Mouse (Mus musculus) kidney, embryonic 14.5 days (tissue): ENCODE measurements around the gene Iqcf5. TPM values are rescaled to one million over a fixed set of nuclear protein-coding genes. Genes with fewer than 3 reads are reported as not detected.
A peak's percentile ranks its signal among the peaks of the same experiment; 100 is the strongest.

Experiments used
- ATAC-seq: fragments of 200-750 bp; cut with Nextera tagmentation; 2 replicates; pipeline ENCODE4 v1.8.0; 2017; ENCODE audit warnings: moderate number of reproducible peaks, mild to moderate bottlenecking, moderate TSS enrichment, moderate library complexity; ENCODE audit not compliant: low FRiP score, low TSS enrichment
- H3K27ac ChIP-seq: fragments of 300-500 bp; sonication (generic); 2 replicates; pipeline ENCODE4 v1.5.1; 2014; ENCODE audit warnings: low read depth, mild to moderate bottlenecking, low read length, moderate library complexity, mixed read lengths
- H3K27me3 ChIP-seq: fragments of 300-500 bp; sonication (generic); 2 replicates; pipeline ENCODE4 v1.6.1; 2014; ENCODE audit warnings: mild to moderate bottlenecking, low read length; ENCODE audit not compliant: control insufficient read depth, insufficient read depth
- H3K36me3 ChIP-seq: fragments of 300-500 bp; sonication (generic); 2 replicates; pipeline ENCODE4 v1.6.1; 2014; ENCODE audit warnings: low read length, mixed read lengths; ENCODE audit not compliant: control insufficient read depth, insufficient read depth
- H3K4me1 ChIP-seq: fragments of 300-500 bp; sonication (generic); 2 replicates; pipeline ENCODE4 v1.6.1; 2014; ENCODE audit warnings: low read length, mixed read lengths; ENCODE audit not compliant: control insufficient read depth, insufficient read depth
- H3K4me2 ChIP-seq: fragments of 300-500 bp; sonication (generic); replicated peaks from 2 replicates; pipeline ENCODE4 v1.6.1; 2014; ENCODE audit warnings: low read depth, mild to moderate bottlenecking, low read length
- H3K4me3 ChIP-seq: fragments of 300-500 bp; sonication (generic); 2 replicates; pipeline ENCODE4 v1.5.1; 2014; ENCODE audit warnings: mild to moderate bottlenecking, low read length
- H3K9ac ChIP-seq: fragments of 300-500 bp; sonication (generic); 2 replicates; pipeline ENCODE4 v1.6.1; 2014; ENCODE audit warnings: low read depth, mild to moderate bottlenecking, low read length, moderate library complexity
- H3K9me3 ChIP-seq: fragments of 300-500 bp; sonication (generic); 2 replicates; pipeline ENCODE4 v1.6.1; 2016; ENCODE audit warnings: low read length; ENCODE audit not compliant: control insufficient read depth
- WGBS: fragments of 180-500 bp; shearing (Covaris S2); extraction: QIAGEN DNeasy Blood & Tissue Kit; methylation state at CpG from one replicate; pipeline ENCODE4 v1.1.7; 2014; 5-methylcytosine and 5-hydroxymethylcytosine counted together
- polyA plus RNA-seq: library from polyadenylated mRNA; unstranded; fragments of >200 nt; fragmentation: Nextera tagmentation; extraction: Ambion mirVana; gene quantifications from 2 replicates; pipeline ENCODE4 v1.2.1, GENCODE M21; 2014

Gene Iqcf5
- polyA plus RNA-seq, 1 experiment from 2014 or later: not detected

GRCm38 (mm10) chr9:106471892-106472291 is 42.5 kb upstream of the Iqcf5 start:
- peak; percentile 24; the same call in 1 of the 2 replicates for ATAC-seq
- no peaks in the 10 kb centered on the region for H3K36me3 ChIP-seq
- H3K4me3 ChIP-seq: no peak overlapping the region
- H3K9me3 ChIP-seq: no peaks in the 10 kb centered on the region
- 10% methylated on average over 5 of the region's 5 CpGs for WGBS
- H3K9ac ChIP-seq: no peak overlapping the region
- peak overlapping the region; percentile 24; the same call in 1 of the 2 replicates for H3K4me2 ChIP-seq
- H3K4me1 ChIP-seq: peaks cover 17% of the 10 kb centered on the region
- H3K27me3 ChIP-seq: no peaks in the 10 kb centered on the region
- no peak overlapping the region for H3K27ac ChIP-seq

- H3K4me1 ChIP-seq: peaks cover 17% of the 10 kb centered on the region
- no peak overlapping the region for H3K4me3 ChIP-seq
- H3K9ac ChIP-seq: no peak overlapping the region
- H3K27me3 ChIP-seq: no peaks in the 10 kb centered on the region
- H3K36me3 ChIP-seq: no peaks in the 10 kb centered on the region
- H3K9me3 ChIP-seq: no peaks in the 10 kb centered on the region
- no peak for ATAC-seq
- peak overlapping the region; percentile 51; the same call in 1 of the 2 replicates for H3K27ac ChIP-seq
- 72% methylated on average over 4 of the region's 4 CpGs for WGBS
- no peak overlapping the region for H3K4me2 ChIP-seq
These were observed 42.1 kb upstream of the Iqcf5 start for GRCm38 (mm10) chr9:106472321-106472720.

DNA sequence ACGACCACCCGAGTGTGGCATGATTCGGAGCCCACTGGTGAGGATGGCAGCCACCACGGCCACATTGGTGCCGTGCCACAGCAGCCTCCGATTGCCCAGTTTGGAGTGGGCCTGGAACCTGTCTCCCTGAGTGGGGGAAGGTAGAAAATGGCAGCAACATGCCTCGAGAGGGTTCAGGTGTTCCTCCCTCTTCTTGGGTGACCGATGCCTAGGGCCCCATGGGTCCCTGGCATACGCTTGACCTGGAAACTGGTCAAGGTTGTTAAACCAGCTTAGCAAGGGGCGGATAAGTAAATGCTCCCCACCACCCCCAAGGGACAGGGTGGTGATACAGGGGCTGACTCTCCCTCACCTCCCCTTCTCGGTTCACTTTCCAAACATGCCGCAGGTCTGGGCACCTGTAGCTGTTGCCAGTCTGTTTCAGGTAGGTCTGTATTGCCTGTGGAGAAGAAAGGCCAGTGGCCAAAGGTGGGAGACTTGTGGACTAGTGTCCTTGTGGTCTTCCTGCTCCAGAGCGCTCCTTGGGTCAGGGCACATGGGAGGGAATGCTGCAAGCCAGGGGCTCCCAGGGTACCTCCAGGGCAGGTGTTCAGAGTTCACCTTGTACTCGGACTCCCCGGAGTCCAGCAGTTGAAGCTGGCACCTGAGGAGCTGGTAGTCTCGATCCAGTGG is 41.2 kb upstream of the Iqcf5 start:
- H3K27me3 ChIP-seq: no peaks in the 10 kb centered on the region
- WGBS: 86% methylated on average over 16 of the region's 16 CpGs
- ATAC-seq: no peak

DNA sequence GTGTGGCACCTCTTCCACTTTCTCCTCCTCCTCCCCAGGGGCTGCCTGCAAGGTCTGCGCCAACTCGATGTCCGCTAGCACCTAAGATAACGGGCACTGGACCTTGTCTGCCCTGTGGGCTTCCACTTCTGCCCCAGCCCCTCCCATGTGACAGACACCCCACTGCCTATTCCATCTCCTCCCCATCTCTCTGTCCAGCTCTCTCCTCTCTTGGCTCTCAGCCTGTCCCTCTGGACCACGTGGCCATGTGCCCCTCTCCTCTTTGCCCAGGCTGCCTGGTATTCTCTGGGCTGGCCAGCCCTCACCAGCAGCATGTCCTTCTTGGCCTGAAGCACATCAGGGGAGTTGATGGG is 40.6 kb upstream of the Iqcf5 start:
- Histone ChIP-seq H3K36me3 (no peaks in the 10 kb centered on the region), H3K4me1 (peaks cover 26% of the 10 kb centered on the region), H3K4me2 (no peak overlapping the region), H3K27ac (no peak overlapping the region), H3K9ac (no peak overlapping the region), H3K4me3 (no peak overlapping the region), H3K9me3 (no peaks in the 10 kb centered on the region), H3K27me3 (no peaks in the 10 kb centered on the region)
- ATAC-seq: no peak
- WGBS: 77% methylated on average over 5 of the region's 5 CpGs

More for the DNA sequence above, 41.2 kb upstream of the Iqcf5 start:
- Histone ChIP-seq H3K9ac (no peak overlapping the region), H3K4me2 (no peak overlapping the region), H3K27ac (no peak overlapping the region), H3K9me3 (no peaks in the 10 kb centered on the region), H3K4me3 (no peak overlapping the region), H3K36me3 (no peaks in the 10 kb centered on the region), H3K4me1 (peaks cover 23% of the 10 kb centered on the region)

DNA sequence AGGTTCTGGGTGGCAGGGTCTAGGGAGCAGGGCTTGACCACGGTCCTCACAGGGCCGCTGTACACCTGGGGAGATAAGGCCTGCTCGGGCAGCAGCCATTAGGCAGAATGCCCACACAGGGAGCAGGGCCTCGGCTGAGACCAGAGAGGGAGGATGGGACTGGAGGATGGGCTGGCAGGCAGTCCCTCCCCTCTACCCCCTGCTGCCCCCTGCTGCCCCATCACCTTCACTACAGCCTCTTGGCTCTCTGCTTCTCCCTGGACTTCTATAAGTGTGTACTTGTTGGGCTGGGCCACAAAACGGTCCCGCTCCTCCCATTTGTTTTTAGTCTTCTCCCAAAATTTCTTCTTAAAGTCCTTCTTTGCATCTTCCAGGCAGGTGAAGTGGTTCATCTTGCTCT is 39.9 kb upstream of the Iqcf5 start:
- no peak overlapping the region for H3K4me3 ChIP-seq
- H3K4me1 ChIP-seq: peaks cover 26% of the 10 kb centered on the region
- no peaks in the 10 kb centered on the region for H3K27me3 ChIP-seq
- H3K27ac ChIP-seq: no peak overlapping the region
- WGBS: 5% methylated on average over 6 of the region's 6 CpGs
- peak; percentile 17 for ATAC-seq
- H3K4me2 ChIP-seq: no peak overlapping the region
- no peaks in the 10 kb centered on the region for H3K36me3 ChIP-seq
- no peaks in the 10 kb centered on the region for H3K9me3 ChIP-seq
- no peak overlapping the region for H3K9ac ChIP-seq

DNA sequence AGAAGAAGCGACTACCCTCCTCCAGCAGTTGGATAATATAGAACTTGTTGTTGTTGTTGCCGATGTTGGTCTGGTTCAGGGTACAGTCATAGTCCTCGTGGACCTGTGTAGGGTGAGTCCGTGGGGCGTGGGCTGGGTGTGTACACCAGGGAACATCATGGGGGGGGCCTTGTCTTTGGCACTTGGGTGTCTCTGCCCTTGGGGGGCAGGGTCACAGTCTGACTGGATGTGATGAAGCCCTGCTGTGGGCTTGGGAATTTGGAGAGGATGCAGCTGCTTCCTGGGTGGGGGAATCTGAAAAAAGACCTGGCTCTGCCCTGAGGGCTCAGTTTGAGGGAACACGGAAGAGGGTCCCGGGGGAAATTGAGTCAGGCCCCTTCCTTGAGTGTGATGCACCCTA is 39.3 kb upstream of the Iqcf5 start:
- Histone ChIP-seq H3K4me3 (no peak overlapping the region), H3K27me3 (no peaks in the 10 kb centered on the region), H3K36me3 (no peaks in the 10 kb centered on the region; the same call in 1 of the 2 replicates), H3K4me1 (peaks cover 26% of the 10 kb centered on the region), H3K9me3 (no peaks in the 10 kb centered on the region), H3K9ac (no peak overlapping the region), H3K27ac (no peak overlapping the region), H3K4me2 (no peak overlapping the region)
- WGBS: 67% methylated on average over 7 of the region's 7 CpGs
- no peak for ATAC-seq

DNA sequence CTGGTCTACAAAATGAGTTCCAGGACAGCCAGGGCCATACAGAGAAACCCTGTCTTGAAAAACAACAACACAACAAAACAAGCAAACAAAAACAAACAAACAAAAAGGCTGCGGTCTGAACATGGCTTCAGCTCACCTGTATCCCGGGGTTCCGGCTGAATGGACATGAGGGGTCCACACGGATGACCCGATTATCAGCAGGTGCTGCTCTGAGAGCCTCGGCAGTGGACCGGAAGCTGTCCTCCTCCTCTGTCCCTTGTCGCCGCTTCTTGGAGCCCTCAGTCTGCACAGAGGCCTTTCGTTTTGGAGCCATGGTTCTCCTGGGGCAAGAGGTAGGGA is 38.7 kb upstream of the Iqcf5 start, which contains the start of gene Rrp9:
Gene Rrp9, plus strand, starts transcription at position 301 of the 339 bp plus-strand sequence.
- WGBS: 84% methylated on average over 10 of the region's 10 CpGs
- ATAC-seq: no peak
- peak within 1 kb of the TSS; percentile 67; the same call in 1 of the 2 replicates for H3K27ac ChIP-seq
- H3K9me3 ChIP-seq: no peaks in the 10 kb centered on the region
- peak within 1 kb of the TSS; percentile 32 for H3K4me2 ChIP-seq
- peaks cover 26% of the 10 kb centered on the region for H3K4me1 ChIP-seq
- no peaks in the 10 kb centered on the region for H3K27me3 ChIP-seq
- H3K4me3 ChIP-seq: 0 out of 2 replicates have a peak within 1 kb of the TSS, but pooled peaks have one; percentile 11
- peaks cover 5% of the 10 kb centered on the region for H3K36me3 ChIP-seq
- H3K9ac ChIP-seq: peak within 1 kb of the TSS; percentile 47; the same call in 1 of the 2 replicates

GRCm38 (mm10) chr9:106476002-106476923 is 38.1 kb upstream of the Iqcf5 start:
- WGBS: 30% methylated on average over 16 of the region's 16 CpGs

More at GRCm38 (mm10) chr9:106476002-106476923, 38.1 kb upstream of the Iqcf5 start:
- peak overlapping the region; percentile 47; the same call in 1 of the 2 replicates for H3K9ac ChIP-seq
- H3K4me1 ChIP-seq: peaks cover 26% of the 10 kb centered on the region
- peak overlapping the region; percentile 32 for H3K4me2 ChIP-seq
- peak; percentile 36 for ATAC-seq
- peak overlapping the region; percentile 67; the same call in 1 of the 2 replicates for H3K27ac ChIP-seq
- H3K27me3 ChIP-seq: no peaks in the 10 kb centered on the region
- H3K9me3 ChIP-seq: no peaks in the 10 kb centered on the region
- H3K36me3 ChIP-seq: peaks cover 11% of the 10 kb centered on the region
- 0 out of 2 replicates have a peak overlapping the region, but pooled peaks have one; percentile 11 for H3K4me3 ChIP-seq
